8 mouse cellular contexts compared by ENCODE assay signal in genomic region chr5:21053571-21054307, GRCm38 (mm10). TPM values are rescaled to one million over a fixed set of nuclear protein-coding genes. Genes with fewer than 3 reads are reported as not detected.
DNase-seq lines count a peak whose midpoint lies in the region; TF ChIP-seq lines count a peak whose summit lies in the region.

No protein-coding gene starts in this region.

- TF ChIP-seq POLR2A in MEL (IDR thresholded peaks at IDR 0.05; ENCODE audit: control insufficient read depth in 1 of 2, insufficient read depth in 1 of 2, low read depth in 1 of 2, low read length in 2 of 2, poor library complexity in 1 of 2): no peak

- WGBS in macrophage (ENCODE audit: missing documents): 33% methylated on average over 3 of the region's 3 CpGs

- peak overlapping the region; percentile 84 for H3K9ac ChIP-seq in MEL (ENCODE audit: control insufficient read depth, low read depth, low read length, poor library complexity, severe bottlenecking)

- no peaks in the 10 kb centered on the region for H3K27me3 ChIP-seq in MEL (ENCODE audit: control insufficient read depth in 1 of 2, insufficient read depth in 2 of 2, low read length in 2 of 2)

- H3K79me2 ChIP-seq in MEL (ENCODE audit: control insufficient read depth, insufficient read depth, low read length, poor library complexity) (peaks cover 55% of the 10 kb centered on the region), macrophage (ENCODE audit: inconsistent target) (peaks cover 64% of the 10 kb centered on the region)

- H3K36me3 ChIP-seq in MEL (ENCODE audit: control insufficient read depth in 1 of 2, insufficient read depth in 2 of 2, low read length in 2 of 2) (peaks cover 0 to 48% of the 10 kb centered on the region in 2 experiments; a peak in 2 of 4 replicates), macrophage (ENCODE audit: inconsistent target) (no peaks in the 10 kb centered on the region)

- H3K4me1 ChIP-seq in MEL (ENCODE audit: control insufficient read depth in 1 of 2, insufficient read depth in 2 of 2, low read length in 2 of 2): peaks cover 33% of the 10 kb centered on the region in 2 experiments

- no peak for TF ChIP-seq RAD21 in MEL (IDR thresholded peaks at IDR 0.05; ENCODE audit: low read depth, low read length)

- H3K27ac ChIP-seq in gastrocnemius, adult 2 months: peak overlapping the region; percentile 97
- H3K27ac ChIP-seq in MEL (ENCODE audit: control insufficient read depth, low read depth, low read length) (peak overlapping the region; percentile 49), macrophage (peak overlapping the region; percentile 88)

- H3K9me3 ChIP-seq in MEL (replicated peaks; ENCODE audit: insufficient read depth, low read length): no peaks in the 10 kb centered on the region

- no peak for DNase-seq in gastrocnemius, adult 2 months
- no peak for DNase-seq in gastrocnemius, adult 8-10 months (ENCODE audit: low spot score in 2 of 2)
- DNase-seq in MEL (ENCODE audit: low read depth, low spot score): peak; percentile 51
- peak; percentile 5 for DNase-seq in heart, postnatal 4 days
- DNase-seq in layer of hippocampus, adult 18-20 months (ENCODE audit: low spot score in 2 of 2): no peak
- DNase-seq in kidney, postnatal 14 days: no peak
- no peak for DNase-seq in natural killer cell, adult 2 months (ENCODE audit: low spot score in 2 of 2)

- peak in 1 of 2 experiments; percentile 53; a peak in 1 of 4 replicates for TF ChIP-seq EP300 in MEL (IDR thresholded peaks at IDR 0.05; ENCODE audit: low read depth in 1 of 2, low read length in 2 of 2)

- intact Hi-C loops in gastrocnemius, adult 2 months (cut with DNase I): loop anchor here (2.0 to 5.0 kb wide), 3 partner anchors 36 to 103 kb away; no protein-coding TSS in a partner anchor

- TF ChIP-seq CTCF in gastrocnemius, adult 2 months (IDR thresholded peaks at IDR 0.05): no peak
- TF ChIP-seq CTCF in MEL (IDR thresholded peaks at IDR 0.05 in 2 of 3, conservative IDR thresholded peaks at IDR 0.05 in 1 of 3; ENCODE audit: control insufficient read depth in 1 of 3, insufficient read depth in 1 of 3, low read depth in 2 of 3, low read length in 3 of 3, poor library complexity in 1 of 3, severe bottlenecking in 1 of 3): no peak

- peak overlapping the region; percentile 98 for H3K4me3 ChIP-seq in gastrocnemius, adult 2 months
- peak overlapping the region; percentile 44 to 97 for H3K4me3 ChIP-seq in MEL (ENCODE audit: control insufficient read depth in 1 of 2, insufficient read depth in 1 of 2, low read depth in 2 of 2, low read length in 2 of 2)
- H3K4me3 ChIP-seq in macrophage (ENCODE audit: inconsistent target): peak overlapping the region; percentile 84

TF ChIP-seq in MEL, 35 proteins besides CTCF, POLR2A, EP300 and RAD21:
- TF ChIP-seq HCFC1 (IDR thresholded peaks at IDR 0.05; ENCODE audit: low read depth, low read length): 0 out of 2 replicates have a peak, but pooled peaks have one; percentile 18
- no peak for TF ChIP-seq JUND (IDR thresholded peaks at IDR 0.05; ENCODE audit: low read depth, low read length)
- no peak for TF ChIP-seq TAL1 (IDR thresholded peaks at IDR 0.05; ENCODE audit: low read length)
- 0 out of 2 replicates have a peak, but pooled peaks have one; percentile 9 for TF ChIP-seq ETS1 (IDR thresholded peaks at IDR 0.05; ENCODE audit: low read depth, low read length)
- no peak for TF ChIP-seq ZNF384 (IDR thresholded peaks at IDR 0.05; ENCODE audit: low read depth, low read length)

RNA-seq across cellular contexts. Expression of gene Ptpn12, which starts 2.0 kb away (rescaled TPM):
- total RNA-seq in gastrocnemius, adult 2 months (2021): 10 to 100 TPM; 10.9 to 17.0 TPM
- total RNA-seq in gastrocnemius, adult 8-10 months (2022): 10 to 100 TPM in 3 of 4 experiments, 1 to 10 TPM in 1; 8.3 to 15.7 (median 12.5) TPM
- 14.8 and 23.2 TPM in 2 replicates for total RNA-seq in MEL (2012; rRNA removed)
- polyA plus RNA-seq in MEL (2012; ENCODE audit: insufficient read depth in 1 of 2, insufficient read length in 2 of 2, low read depth in 1 of 2, low replicate concordance in 2 of 2, missing spikeins in 1 of 2): 100 to 1,000 TPM in 1 of 2 experiments, 10 to 100 TPM in 1; 58.2 to 177 TPM
- 10 to 100 TPM; 50.0 to 53.0 TPM for total RNA-seq in heart, postnatal 4 days (2021)
- 100 to 1,000 TPM in 13 of 26 experiments, 10 to 100 TPM in 13; 41.7 to 403 (median 99.6) TPM for total RNA-seq in macrophage (2018; cell fraction: chromatin; rRNA removed)
- total RNA-seq in macrophage (2018; cell fraction: cytosol; rRNA removed): 100 to 1,000 TPM in 2 of 26 experiments, 10 to 100 TPM in 24; 28.4 to 126 (median 45.4) TPM
- total RNA-seq in macrophage (2018; cell fraction: nucleus; rRNA removed): 100 to 1,000 TPM in 9 of 26 experiments, 10 to 100 TPM in 17; 36.4 to 196 (median 70.5) TPM
- 43.2 to 77.5 TPM (median 55.5 TPM) in 3 replicates for polyA plus RNA-seq in macrophage (2018)
- total RNA-seq in layer of hippocampus, adult 18-20 months (2021): 10 to 100 TPM; 33.0 to 36.7 TPM

Comparison
In these comparisons a context has a peak if more than half of its experiments do, and no peak if none do; other contexts are left out.
1. DNase-seq: peak in MEL (single experiment) and heart, postnatal 4 days (single experiment); none in gastrocnemius, adult 2 months (single experiment), gastrocnemius, adult 8-10 months (0 of 2), layer of hippocampus, adult 18-20 months (0 of 2), kidney, postnatal 14 days (single experiment) and natural killer cell, adult 2 months (0 of 2).
2. Peak in every context shown above with its lines, with median percentiles within 50 percentile points of each other: H3K27ac ChIP-seq and H3K4me3 ChIP-seq.